Mouse (Mus musculus) intestine, embryonic 16.5 days (tissue): Measurements from ENCODE around the gene Phf1. TPM values are rescaled to one million over a fixed set of nuclear protein-coding genes. Genes with fewer than 3 reads are reported as not detected.
"Not testable (repeated sequence)": the region's sequence is repeated elsewhere in the genome, so short reads cannot be mapped to it uniquely, and the experiment has no call there.

Experiments used
- ATAC-seq: fragments of 200-750 bp; cut with Nextera tagmentation; 2 replicates; pipeline ENCODE4 v1.8.0; 2017; ENCODE audit warnings: moderate TSS enrichment, moderate library complexity
- H3K27ac ChIP-seq: fragments of 300-500 bp; sonication (generic); 2 replicates; pipeline ENCODE4 v1.5.1; 2014; ENCODE audit warnings: mild to moderate bottlenecking, low read length
- H3K27me3 ChIP-seq: fragments of 300-500 bp; sonication (generic); replicated peaks from 2 replicates; pipeline ENCODE4 v1.6.1; 2014; ENCODE audit warnings: low read length, control low read depth, mixed read lengths; ENCODE audit not compliant: control insufficient read depth, insufficient read depth
- H3K36me3 ChIP-seq: fragments of 300-500 bp; sonication (generic); 2 replicates; pipeline ENCODE4 v1.6.1; 2014; ENCODE audit warnings: low read length, control low read depth; ENCODE audit not compliant: control insufficient read depth, insufficient read depth
- H3K4me1 ChIP-seq: fragments of 300-500 bp; sonication (generic); 2 replicates; pipeline ENCODE4 v1.6.1; 2014; ENCODE audit warnings: low read length, control low read depth, mixed read lengths; ENCODE audit not compliant: control insufficient read depth, insufficient read depth
- H3K4me2 ChIP-seq: fragments of 300-500 bp; sonication (generic); 2 replicates; pipeline ENCODE4 v1.6.1; 2014; ENCODE audit warnings: low read depth, low read length, control low read depth
- H3K4me3 ChIP-seq: fragments of 300-500 bp; sonication (generic); 2 replicates; pipeline ENCODE4 v1.5.1; 2014; ENCODE audit warnings: mild to moderate bottlenecking, low read length
- H3K9ac ChIP-seq: fragments of 300-500 bp; sonication (generic); 2 replicates; pipeline ENCODE4 v1.6.1; 2014; ENCODE audit warnings: low read depth, low read length
- H3K9me3 ChIP-seq: fragments of 300-500 bp; sonication (generic); 2 replicates; pipeline ENCODE4 v1.6.1; 2016; ENCODE audit warnings: low read length, control low read depth; ENCODE audit not compliant: control insufficient read depth
- WGBS: fragments of 180-500 bp; shearing (Covaris S2); extraction: QIAGEN DNeasy Blood & Tissue Kit; methylation state at CpG from one replicate; pipeline ENCODE4 v1.1.7; 2014; 5-methylcytosine and 5-hydroxymethylcytosine counted together
- polyA plus RNA-seq: library from polyadenylated mRNA; unstranded; fragments of >200 nt; fragmentation: Nextera tagmentation; extraction: Ambion mirVana; gene quantifications from 2 replicates; pipeline ENCODE4 v1.2.1, GENCODE M21; 2015

The Phf1 gene
- polyA plus RNA-seq, 1 experiment from 2014 or later, result 6.8 TPM

GRCm38 (mm10) chr17:26968200-26968611, 35.4 kb downstream of the Phf1 start:
- Histone ChIP-seq H3K4me2 (no peak overlapping the region), H3K9ac (no peak overlapping the region), H3K36me3 (peaks cover 3% of the 10 kb centered on the region; the same call in 1 of the 2 replicates), H3K4me3 (no peak overlapping the region), H3K9me3 (no peaks in the 10 kb centered on the region), H3K4me1 (peaks cover 9% of the 10 kb centered on the region), H3K27me3 (no peaks in the 10 kb centered on the region), H3K27ac (no peak overlapping the region)
- WGBS, result 79% methylated on average over 6 of the region's 6 CpGs
- ATAC-seq, result no peak

GRCm38 (mm10) chr17:26969257-26969656, 36.4 kb downstream of the Phf1 start:
- Histone ChIP-seq H3K36me3 (peaks cover 3% of the 10 kb centered on the region; the same call in 1 of the 2 replicates), H3K4me2 (no peak overlapping the region), H3K27ac (no peak overlapping the region), H3K27me3 (no peaks in the 10 kb centered on the region), H3K9ac (no peak overlapping the region), H3K9me3 (no peaks in the 10 kb centered on the region), H3K4me1 (peaks cover 16% of the 10 kb centered on the region), H3K4me3 (no peak overlapping the region)
- 83% methylated on average over 6 of the region's 6 CpGs for WGBS
- ATAC-seq, result no peak

- Histone ChIP-seq H3K4me3 (no peak overlapping the region), H3K4me1 (peaks cover 19% of the 10 kb centered on the region), H3K4me2 (no peak overlapping the region), H3K9ac (no peak overlapping the region), H3K27ac (no peak overlapping the region), H3K27me3 (no peaks in the 10 kb centered on the region), H3K36me3 (0 out of 2 replicates have a peak, but pooled peaks cover 3% of the 10 kb centered on the region), H3K9me3 (no peaks in the 10 kb centered on the region)
- 66% methylated on average over 12 of the region's 12 CpGs for WGBS
- no peak for ATAC-seq
These were observed 37.4 kb downstream of the Phf1 start for GRCm38 (mm10) chr17:26970221-26970620.

- Histone ChIP-seq H3K27ac (peak overlapping the region; percentile 23), H3K4me2 (peak overlapping the region; percentile 75), H3K4me1 (peaks cover 25% of the 10 kb centered on the region), H3K9me3 (no peaks in the 10 kb centered on the region), H3K36me3 (peaks cover 3% of the 10 kb centered on the region; the same call in 1 of the 2 replicates), H3K9ac (peak overlapping the region; percentile 47), H3K4me3 (peak overlapping the region; percentile 90; the same call in 1 of the 2 replicates), H3K27me3 (no peaks in the 10 kb centered on the region)
- 52% methylated on average over 7 of the region's 8 CpGs for WGBS
- no peak for ATAC-seq
These were observed 38.5 kb downstream of the Phf1 start for GRCm38 (mm10) chr17:26971247-26971905.

GRCm38 (mm10) chr17:26972107-26972506, 39.3 kb downstream of the Phf1 start:
- Histone ChIP-seq H3K4me1 (peaks cover 25% of the 10 kb centered on the region), H3K9me3 (no peaks in the 10 kb centered on the region), H3K4me2 (peak overlapping the region; percentile 75), H3K36me3 (peaks cover 5% of the 10 kb centered on the region; the same call in 1 of the 2 replicates), H3K9ac (peak overlapping the region; percentile 88), H3K27me3 (no peaks in the 10 kb centered on the region), H3K27ac (peak overlapping the region; percentile 86), H3K4me3 (peak overlapping the region; percentile 90)
- ATAC-seq, result no peak
- 2% methylated on average over 3 of the region's 3 CpGs for WGBS

GRCm38 (mm10) chr17:26972703-26973574, 40.1 kb downstream of the Phf1 start, which contains the start of gene Zbtb9:
TSS of gene Zbtb9 (plus strand) at chr17:26973167.
- H3K4me1 ChIP-seq, result peaks cover 25% of the 10 kb centered on the region
- H3K9me3 ChIP-seq, result no peaks in the 10 kb centered on the region
- H3K9ac ChIP-seq, result peak within 1 kb of the TSS; percentile 88
- under 1% methylated on average over 75 of the region's 75 CpGs for WGBS
- no peaks in the 10 kb centered on the region for H3K27me3 ChIP-seq
- ATAC-seq, result peak; percentile 100
- H3K4me2 ChIP-seq, result peak within 1 kb of the TSS; percentile 76
- H3K4me3 ChIP-seq, result peak within 1 kb of the TSS; percentile 90
- H3K36me3 ChIP-seq, result peaks cover 2% of the 10 kb centered on the region; the same call in 1 of the 2 replicates
- peak within 1 kb of the TSS; percentile 86 for H3K27ac ChIP-seq

- 91% methylated on average over 15 of the region's 15 CpGs for WGBS
- H3K9me3 ChIP-seq, result no peaks in the 10 kb centered on the region
- H3K27ac ChIP-seq, result no peak overlapping the region
- H3K36me3 ChIP-seq, result peaks cover 2% of the 10 kb centered on the region; the same call in 1 of the 2 replicates
- H3K4me2 ChIP-seq, result no peak overlapping the region
- H3K27me3 ChIP-seq, result no peaks in the 10 kb centered on the region
- H3K4me3 ChIP-seq, result no peak overlapping the region
- peaks cover 25% of the 10 kb centered on the region for H3K4me1 ChIP-seq
- no peak overlapping the region for H3K9ac ChIP-seq
- ATAC-seq, result no peak
These were observed 41.7 kb downstream of the Phf1 start for GRCm38 (mm10) chr17:26974547-26974946.

- ATAC-seq, result no peak
- no peaks in the 10 kb centered on the region for H3K27me3 ChIP-seq
- no peak overlapping the region for H3K27ac ChIP-seq
- H3K9ac ChIP-seq, result no peak overlapping the region
- no peak overlapping the region for H3K4me2 ChIP-seq
- peaks cover 25% of the 10 kb centered on the region for H3K4me1 ChIP-seq
- peaks cover 2% of the 10 kb centered on the region; the same call in 1 of the 2 replicates for H3K36me3 ChIP-seq
- no peak overlapping the region for H3K4me3 ChIP-seq
- H3K9me3 ChIP-seq, result no peaks in the 10 kb centered on the region
These were observed 42.6 kb downstream of the Phf1 start for GRCm38 (mm10) chr17:26975415-26975814.

- H3K27me3 ChIP-seq, H3K4me3 ChIP-seq, ATAC-seq, H3K9ac ChIP-seq, H3K9me3 ChIP-seq, H3K27ac ChIP-seq, H3K36me3 ChIP-seq, H3K4me2 ChIP-seq: not testable (repeated sequence)
- 87% methylated on average over 6 of the region's 6 CpGs for WGBS
- peaks cover 16% of the 10 kb centered on the region for H3K4me1 ChIP-seq
These were observed 44.5 kb downstream of the Phf1 start for GRCm38 (mm10) chr17:26977354-26977753.
